Mouse (Mus musculus) splenic B cell, adult 2 months (primary cell): ENCODE results near the gene Vwa7.
A peak's percentile ranks its signal among the peaks of the same experiment; 100 is the strongest.

Experiments
- DNase-seq: peaks from one replicate; pipeline ENCODE4 v3.0.0-alpha.2; 2011; ENCODE audit warnings: low read depth, low spot score
- H3K27me3 ChIP-seq: 2 replicates; pipeline ENCODE4 v1.6.1; 2012; ENCODE audit warnings: mild to moderate bottlenecking, low read length, moderate library complexity, mixed read lengths; ENCODE audit not compliant: control insufficient read depth, poor library complexity, insufficient read depth, severe bottlenecking
- H3K36me3 ChIP-seq: 2 replicates; pipeline ENCODE4 v1.6.1; 2012; ENCODE audit warnings: mild to moderate bottlenecking, low read length, moderate library complexity, mixed read lengths; ENCODE audit not compliant: control insufficient read depth, poor library complexity, insufficient read depth, severe bottlenecking

The Vwa7 gene

GRCm38 (mm10) chr17:35007387-35007991 is 8.9 kb upstream of the Vwa7 start:
- Histone ChIP-seq H3K36me3 (peaks cover 33% of the 10 kb centered on the region), H3K27me3 (no peaks in the 10 kb centered on the region)
- peak; percentile 43 for DNase-seq

- Histone ChIP-seq H3K36me3 (peaks cover 39% of the 10 kb centered on the region), H3K27me3 (no peaks in the 10 kb centered on the region)
- DNase-seq: no peak
Measured at GRCm38 (mm10) chr17:35009586-35009985, 6.8 kb upstream of the Vwa7 start.

- H3K36me3 ChIP-seq: peaks cover 38% of the 10 kb centered on the region
- no peak for DNase-seq
- no peaks in the 10 kb centered on the region for H3K27me3 ChIP-seq
Measured at GRCm38 (mm10) chr17:35011440-35011839, 4.9 kb upstream of the Vwa7 start.

GRCm38 (mm10) chr17:35012430-35012829 is 3.9 kb upstream of the Vwa7 start:
- Histone ChIP-seq H3K36me3 (peaks cover 36% of the 10 kb centered on the region), H3K27me3 (no peaks in the 10 kb centered on the region)
- DNase-seq: no peak

GRCm38 (mm10) chr17:35013221-35013620 is 3.2 kb upstream of the Vwa7 start:
- H3K36me3 ChIP-seq: peaks cover 33% of the 10 kb centered on the region
- no peak for DNase-seq
- no peaks in the 10 kb centered on the region for H3K27me3 ChIP-seq

- H3K27me3 ChIP-seq: no peaks in the 10 kb centered on the region
Measured at GRCm38 (mm10) chr17:35015296-35015695, 1.1 kb upstream of the Vwa7 start.

GRCm38 (mm10) chr17:35016791-35017705 is 669 bp downstream of the Vwa7 start:
- Histone ChIP-seq H3K36me3 (peaks cover 20% of the 10 kb centered on the region), H3K27me3 (no peaks in the 10 kb centered on the region)
- DNase-seq: peak; percentile 43

More at GRCm38 (mm10) chr17:35015296-35015695, 1.1 kb upstream of the Vwa7 start:
- no peak for DNase-seq
- H3K36me3 ChIP-seq: peaks cover 29% of the 10 kb centered on the region

- DNase-seq: no peak
- Histone ChIP-seq H3K27me3 (no peaks in the 10 kb centered on the region), H3K36me3 (peaks cover 20% of the 10 kb centered on the region)
Measured at GRCm38 (mm10) chr17:35017706-35018030, 1.3 kb downstream of the Vwa7 start.

- no peak for DNase-seq
- Histone ChIP-seq H3K36me3 (peaks cover 19% of the 10 kb centered on the region), H3K27me3 (no peaks in the 10 kb centered on the region)
Measured at GRCm38 (mm10) chr17:35018171-35018570, 1.8 kb downstream of the Vwa7 start.

GRCm38 (mm10) chr17:35019894-35020293 is 3.5 kb downstream of the Vwa7 start:
- no peak for DNase-seq
- Histone ChIP-seq H3K27me3 (no peaks in the 10 kb centered on the region), H3K36me3 (peaks cover 11% of the 10 kb centered on the region)

GRCm38 (mm10) chr17:35020551-35020950 is 4.2 kb downstream of the Vwa7 start:
- no peak for DNase-seq
- peaks cover 7% of the 10 kb centered on the region for H3K36me3 ChIP-seq
- H3K27me3 ChIP-seq: no peaks in the 10 kb centered on the region

- peak; percentile 84 for DNase-seq
- H3K27me3 ChIP-seq: no peaks in the 10 kb centered on the region
- H3K36me3 ChIP-seq: peaks cover 2% of the 10 kb centered on the region; the same call in 1 of the 2 replicates
Measured at GRCm38 (mm10) chr17:35021163-35021808, 4.9 kb downstream of the Vwa7 start.

GRCm38 (mm10) chr17:35021842-35022477 is 5.6 kb downstream of the Vwa7 start:
- DNase-seq: no peak
- Histone ChIP-seq H3K27me3 (no peaks in the 10 kb centered on the region), H3K36me3 (no peaks in the 10 kb centered on the region)

GRCm38 (mm10) chr17:35022541-35023060 is 6.2 kb downstream of the Vwa7 start:
- Histone ChIP-seq H3K27me3 (no peaks in the 10 kb centered on the region), H3K36me3 (no peaks in the 10 kb centered on the region)
- DNase-seq: no peak
